Mouse (Mus musculus) heart, postnatal 0 days (tissue): ENCODE measurements around the gene Galntl6. TPM values are rescaled to one million over a fixed set of nuclear protein-coding genes. Genes with fewer than 3 reads are reported as not detected.
A peak's percentile ranks its signal among the peaks of the same experiment; 100 is the strongest.

ENCODE experiments used
- ATAC-seq: fragments of 200-750 bp; cut with Nextera tagmentation; 2 replicates; pipeline ENCODE4 v1.8.0; 2017; ENCODE audit warnings: low read depth, moderate number of reproducible peaks, moderate library complexity; ENCODE audit not compliant: insufficient read depth
- DNase-seq: peaks from one replicate; pipeline ENCODE4 v3.0.0-alpha.2; 2016; ENCODE audit warnings: low spot score
- H3K27ac ChIP-seq: fragments of 300-500 bp; sonication (generic); 2 replicates; pipeline ENCODE4 v1.5.1; 2014; ENCODE audit warnings: low read depth, mild to moderate bottlenecking
- H3K27me3 ChIP-seq: fragments of 300-500 bp; sonication (generic); 2 replicates; pipeline ENCODE4 v1.6.1; 2014; ENCODE audit warnings: low read length, mixed read lengths; ENCODE audit not compliant: control insufficient read depth, insufficient read depth
- H3K36me3 ChIP-seq: fragments of 300-500 bp; sonication (generic); replicated peaks from 2 replicates; pipeline ENCODE4 v1.6.1; 2014; ENCODE audit warnings: low read length, mixed read lengths; ENCODE audit not compliant: control insufficient read depth, insufficient read depth
- H3K4me1 ChIP-seq: fragments of 300-500 bp; sonication (generic); 2 replicates; pipeline ENCODE4 v1.6.1; 2014; ENCODE audit warnings: antibody characterized with exemption; ENCODE audit not compliant: control insufficient read depth, insufficient read depth
- H3K4me2 ChIP-seq: fragments of 300-500 bp; sonication (generic); 2 replicates; pipeline ENCODE4 v1.6.1; 2014; ENCODE audit warnings: low read depth, mild to moderate bottlenecking, low read length, moderate library complexity
- H3K4me3 ChIP-seq: fragments of 300-500 bp; sonication (generic); 2 replicates; pipeline ENCODE4 v1.5.1; 2014; ENCODE audit warnings: low read depth, low read length
- H3K9ac ChIP-seq: fragments of 300-500 bp; sonication (generic); replicated peaks from 2 replicates; pipeline ENCODE4 v1.6.1; 2014; ENCODE audit warnings: low read depth, low read length, mixed read lengths
- H3K9me3 ChIP-seq: fragments of 300-500 bp; sonication (generic); replicated peaks from 2 replicates; pipeline ENCODE4 v1.6.1; 2016; ENCODE audit warnings: low read length; ENCODE audit not compliant: control insufficient read depth
- CTCF ChIP-seq: IDR thresholded peaks from 2 replicates; pipeline ENCODE4 v1.5.1; 2016; ENCODE audit warnings: antibody characterized with exemption, control low read depth, low read depth
- EP300 ChIP-seq: IDR thresholded peaks from 2 replicates; pipeline ENCODE4 v1.6.1; 2016; ENCODE audit warnings: antibody characterized with exemption, low read depth
- whole genome bisulfite sequencing: fragments of 180-500 bp; shearing (Covaris S2); extraction: QIAGEN DNeasy Blood & Tissue Kit; methylation state at CpG from one replicate; pipeline ENCODE4 v1.1.7; 2014; 5-methylcytosine and 5-hydroxymethylcytosine counted together
- polyA plus RNA-seq: library from polyadenylated mRNA; unstranded; fragments of >200 nt; fragmentation: Nextera tagmentation; extraction: Ambion mirVana; gene quantifications from 2 replicates; pipeline ENCODE4 v1.2.1, GENCODE M21; 2015
- total RNA-seq: library from RNA; depleted of rRNA; stranded (reverse); fragments of >200 nt; gene quantifications from 2 replicates; pipeline ENCODE4 v1.2.3, GENCODE M21; 2014; ENCODE audit warnings: low replicate concordance

Galntl6 gene
- total and polyA plus RNA-seq, 2 experiments from 2014 or later = not detected

GRCm38 (mm10) chr8:57962286-57963110 is 949.9 kb downstream of the Galntl6 start:
- H3K4me2 ChIP-seq = no peak overlapping the region
- 37% methylated on average over 12 of the region's 12 CpGs for whole genome bisulfite sequencing
- no peak overlapping the region for H3K9ac ChIP-seq
- TF ChIP-seq EP300 (no peak), CTCF (no peak)
- no peaks in the 10 kb centered on the region for H3K4me1 ChIP-seq
- H3K9me3 ChIP-seq = no peaks in the 10 kb centered on the region
- H3K27ac ChIP-seq = no peak overlapping the region
- ATAC-seq (no peak), DNase-seq (peak; percentile 12)
- H3K27me3 ChIP-seq = no peaks in the 10 kb centered on the region
- no peak overlapping the region for H3K4me3 ChIP-seq
- no peaks in the 10 kb centered on the region for H3K36me3 ChIP-seq

DNA sequence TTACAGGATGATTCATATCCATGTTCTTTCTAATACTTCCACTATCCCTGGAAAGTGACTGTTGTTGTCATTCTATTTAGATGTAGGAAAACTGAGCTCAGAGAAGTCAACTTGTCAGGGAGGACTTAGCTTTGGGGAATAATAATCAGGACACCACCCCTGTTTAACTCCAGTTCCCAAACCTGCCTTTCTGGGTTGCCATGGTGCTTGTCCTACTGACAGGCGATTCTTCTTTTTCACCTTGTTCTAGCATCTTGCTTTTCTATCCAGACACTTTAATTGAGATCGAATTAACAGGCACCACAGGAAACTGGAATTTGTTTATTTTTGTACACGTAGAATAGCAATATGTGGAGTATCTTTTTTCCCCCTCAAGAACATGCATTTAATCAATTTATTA is 953.3 kb downstream of the Galntl6 start:
- H3K27me3 ChIP-seq = no peaks in the 10 kb centered on the region
- no peak overlapping the region for H3K9ac ChIP-seq
- 62% methylated on average over 3 of the region's 3 CpGs for WGBS
- DNase-seq = no peak
- H3K4me2 ChIP-seq = no peak overlapping the region
- no peaks in the 10 kb centered on the region for H3K4me1 ChIP-seq
- H3K9me3 ChIP-seq = no peaks in the 10 kb centered on the region
- H3K36me3 ChIP-seq = no peaks in the 10 kb centered on the region
- TF ChIP-seq EP300 (no peak), CTCF (no peak)
- no peak for ATAC-seq
- H3K4me3 ChIP-seq = no peak overlapping the region
- H3K27ac ChIP-seq = no peak overlapping the region

DNA sequence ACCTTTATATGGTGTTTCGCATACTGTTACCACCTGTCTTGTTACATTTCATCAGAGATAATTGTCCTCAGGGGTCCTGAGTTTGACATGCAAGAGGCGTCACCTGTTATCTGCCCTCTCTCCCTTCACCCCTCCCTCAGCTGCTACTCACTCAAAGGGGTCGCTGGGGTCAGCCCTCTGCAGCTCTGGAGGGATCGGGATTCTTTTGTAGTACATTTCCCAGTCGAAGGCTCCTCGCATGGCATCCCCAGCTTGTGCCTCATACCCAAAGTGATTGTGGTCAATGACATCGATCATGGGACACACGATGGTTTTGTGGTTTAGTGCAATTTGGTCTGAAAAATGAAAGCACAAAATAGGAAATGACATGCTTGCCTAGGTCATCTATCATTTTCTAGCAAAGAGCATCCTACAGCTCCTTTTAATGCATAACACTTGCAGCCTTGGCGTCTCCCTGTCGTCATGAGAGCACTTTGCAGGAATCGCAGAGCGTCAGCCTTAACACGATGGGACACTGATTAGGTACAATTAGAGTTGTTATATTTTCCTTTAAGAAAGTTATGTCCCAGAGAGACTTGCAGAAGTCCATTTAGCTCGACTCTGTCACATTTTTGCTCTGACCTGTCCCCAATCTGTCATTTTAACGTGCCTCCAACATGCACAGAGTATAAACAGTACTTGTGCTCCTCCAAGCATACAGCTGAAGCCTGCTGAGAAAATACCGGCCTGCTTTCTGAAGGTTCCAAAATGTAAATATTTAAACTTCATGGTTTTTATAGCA is 954.1 kb downstream of the Galntl6 start:
- no peaks in the 10 kb centered on the region for H3K9me3 ChIP-seq
- WGBS = 46% methylated on average over 16 of the region's 16 CpGs
- no peaks in the 10 kb centered on the region for H3K27me3 ChIP-seq
- H3K9ac ChIP-seq = no peak overlapping the region
- H3K4me2 ChIP-seq = no peak overlapping the region
- DNase-seq = no peak
- TF ChIP-seq CTCF (no peak), EP300 (no peak)
- ATAC-seq = no peak
- H3K4me3 ChIP-seq = no peak overlapping the region
- H3K36me3 ChIP-seq = no peaks in the 10 kb centered on the region
- H3K4me1 ChIP-seq = no peaks in the 10 kb centered on the region
- no peak overlapping the region for H3K27ac ChIP-seq

DNA sequence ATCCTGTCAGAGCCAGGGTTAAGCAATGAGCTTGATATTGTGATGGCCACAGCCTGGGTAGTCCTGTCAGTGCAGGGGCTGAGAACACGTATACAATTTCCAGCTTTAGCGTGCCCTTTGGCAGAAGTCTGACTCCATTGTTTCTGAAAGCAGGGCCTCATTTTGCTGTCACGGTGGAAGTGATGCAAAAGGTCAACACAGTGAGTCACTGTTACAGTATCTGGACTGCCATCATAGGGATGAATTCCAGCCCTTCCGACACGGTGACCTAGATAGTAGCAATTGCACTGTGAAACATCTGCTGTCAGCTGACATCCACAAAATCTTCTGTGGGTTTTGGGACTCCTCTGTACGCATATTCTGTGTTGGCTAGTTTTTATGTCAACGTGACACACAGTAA is 956.9 kb downstream of the Galntl6 start:
- no peak overlapping the region for H3K4me3 ChIP-seq
- no peak for TF ChIP-seq CTCF
- no peak for TF ChIP-seq EP300
- 49% methylated on average over 7 of the region's 7 CpGs for WGBS

DNA sequence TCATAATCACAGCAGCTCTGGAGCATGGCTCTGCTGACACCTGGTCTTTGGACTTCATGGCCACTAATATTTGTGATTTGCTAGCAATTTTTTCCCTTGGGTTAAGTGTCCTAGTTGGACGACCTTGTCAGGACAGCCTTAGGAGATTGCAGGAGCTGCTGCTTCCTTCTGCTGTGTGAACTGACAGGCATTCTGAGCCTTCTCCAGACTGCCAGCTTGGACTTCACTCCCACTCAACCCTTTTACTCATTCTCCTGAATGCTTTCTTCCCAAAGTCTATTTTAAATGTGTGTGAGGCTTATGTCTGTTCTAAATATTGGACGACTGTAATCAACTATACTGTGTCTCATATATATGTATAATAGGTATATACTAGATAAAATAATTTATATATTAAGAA is 971.3 kb downstream of the Galntl6 start:
- Histone ChIP-seq H3K4me2 (no peak overlapping the region), H3K9ac (no peak overlapping the region), H3K4me1 (no peaks in the 10 kb centered on the region), H3K27ac (no peak overlapping the region), H3K36me3 (no peaks in the 10 kb centered on the region), H3K9me3 (no peaks in the 10 kb centered on the region), H3K4me3 (no peak overlapping the region), H3K27me3 (no peaks in the 10 kb centered on the region)
- WGBS = 41% methylated on average over 2 of the region's 2 CpGs
- DNase-seq = no peak
- TF ChIP-seq CTCF (no peak), EP300 (no peak)
- no peak for ATAC-seq

More for the DNA sequence above, 956.9 kb downstream of the Galntl6 start:
- Histone ChIP-seq H3K27ac (no peak overlapping the region), H3K9ac (no peak overlapping the region), H3K27me3 (no peaks in the 10 kb centered on the region), H3K9me3 (no peaks in the 10 kb centered on the region), H3K4me1 (no peaks in the 10 kb centered on the region), H3K4me2 (no peak overlapping the region), H3K36me3 (no peaks in the 10 kb centered on the region)
- no peak for DNase-seq
- ATAC-seq = no peak
